Mouse (Mus musculus): ENCODE results near the gene Daam2.

Gene Daam2

DNA sequence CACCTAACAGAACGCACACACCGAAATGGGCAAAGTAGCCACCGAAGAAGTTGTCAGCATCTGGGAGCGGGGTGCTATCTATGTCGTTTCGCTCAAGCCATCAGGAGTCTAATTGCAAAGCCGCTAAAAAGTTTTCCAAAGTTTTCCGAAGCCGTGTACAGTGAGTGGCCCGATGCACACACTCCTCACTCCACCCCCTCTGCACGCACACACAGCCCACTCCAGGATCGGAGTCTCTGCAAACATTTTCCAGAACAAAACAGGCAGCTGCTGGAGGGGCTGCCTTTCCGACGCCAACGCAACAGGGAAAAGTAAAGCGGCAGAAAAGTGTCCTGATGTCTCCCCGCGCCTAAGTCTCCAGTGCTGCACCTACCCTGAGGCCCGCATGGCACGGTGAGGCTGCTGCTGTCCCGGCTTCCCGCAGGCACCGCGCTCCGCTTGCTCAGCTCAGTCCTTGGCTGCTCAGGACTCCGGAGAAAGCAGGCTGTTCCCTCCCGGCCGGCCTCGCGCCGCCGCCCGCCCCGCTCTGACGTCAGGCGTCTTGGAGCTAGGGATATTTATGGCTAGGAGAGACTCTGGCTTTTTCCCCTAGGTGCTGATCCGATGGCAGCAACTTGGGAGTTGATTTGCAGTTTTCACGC lies at the start of gene Daam2:
Gene Daam2, minus strand, starts transcription at position 514 of the 641 bp plus-strand sequence.
- DNase-seq = peak; percentile 75 to 86

DNA sequence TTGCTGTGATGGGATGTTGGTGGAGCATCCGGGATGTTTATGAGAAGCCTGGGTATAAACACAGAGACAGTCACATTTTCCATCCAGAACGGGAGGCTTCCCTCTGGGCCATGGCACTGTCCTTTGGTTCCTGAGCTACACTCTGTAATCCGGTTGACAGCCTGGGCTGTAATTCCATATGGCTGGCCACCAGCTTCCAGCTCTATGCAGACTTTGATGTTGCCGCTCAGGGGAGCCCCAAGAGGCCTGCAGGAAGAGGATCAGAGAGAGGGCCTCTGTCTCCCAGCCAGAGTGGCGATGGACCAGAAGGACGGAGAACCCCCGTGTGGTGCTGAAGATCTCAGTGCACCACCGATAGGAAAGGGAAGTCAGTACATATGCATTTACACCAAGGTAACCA lies 46.2 kb upstream of the Daam2 start:
- DNase-seq = no peak

DNA sequence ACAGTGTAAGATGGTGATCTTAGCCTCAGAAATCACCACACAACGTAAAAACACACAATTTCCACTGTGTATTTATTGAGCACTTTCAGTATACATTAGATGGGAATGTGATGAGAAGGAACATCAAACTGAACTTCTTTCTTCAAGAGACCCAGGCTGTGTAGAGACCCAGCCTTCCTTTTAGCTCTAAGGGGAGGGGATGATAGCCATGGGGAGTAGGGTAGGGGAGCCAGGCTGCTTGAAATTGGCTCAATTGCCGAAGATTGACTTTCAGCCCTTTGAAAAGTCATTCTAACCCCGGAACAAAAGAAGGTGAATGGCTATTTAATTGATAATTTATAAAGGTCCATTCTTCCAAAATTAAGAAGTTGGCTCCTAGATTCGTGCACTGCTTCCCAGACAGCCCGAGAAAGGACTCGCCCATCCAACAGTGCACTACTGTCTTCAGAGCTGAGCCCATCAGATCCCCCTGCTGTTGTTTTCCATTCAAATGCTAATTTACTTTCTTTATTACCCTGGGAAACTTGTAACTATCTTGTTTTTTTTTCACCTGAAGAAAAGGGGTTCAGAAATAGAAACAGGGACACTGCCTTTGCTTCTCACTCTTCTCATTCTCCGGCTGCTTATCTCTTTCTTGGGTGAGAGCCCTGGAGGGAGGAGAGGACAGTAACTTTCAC lies 43.3 kb upstream of the Daam2 start:
- DNase-seq = no peak

DNA sequence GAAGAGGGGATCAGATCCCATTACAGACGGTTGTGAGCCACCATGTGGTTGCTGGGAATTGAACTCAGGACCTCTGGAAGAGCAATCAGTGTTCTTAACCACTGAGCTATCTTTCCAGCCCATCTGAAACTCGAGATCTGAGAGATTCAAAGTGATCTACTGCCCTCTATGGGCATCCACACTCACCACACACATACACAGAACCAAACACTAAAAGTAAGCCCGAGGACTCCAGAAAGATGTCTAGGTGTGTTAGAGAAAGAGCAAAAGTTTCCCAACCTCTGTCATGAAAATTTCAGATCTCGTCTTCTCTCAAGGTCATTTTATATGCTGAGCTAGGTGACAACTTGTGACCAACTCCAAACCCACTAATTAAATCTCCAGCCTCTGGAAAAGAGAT lies 41.3 kb upstream of the Daam2 start:
- no peak for DNase-seq

GRCm38 (mm10) chr17:49590051-49590450 lies 25.9 kb upstream of the Daam2 start:
- DNase-seq = no peak

- no peak for DNase-seq
These were observed 18.3 kb upstream of the Daam2 start for GRCm38 (mm10) chr17:49582471-49582870.

DNA sequence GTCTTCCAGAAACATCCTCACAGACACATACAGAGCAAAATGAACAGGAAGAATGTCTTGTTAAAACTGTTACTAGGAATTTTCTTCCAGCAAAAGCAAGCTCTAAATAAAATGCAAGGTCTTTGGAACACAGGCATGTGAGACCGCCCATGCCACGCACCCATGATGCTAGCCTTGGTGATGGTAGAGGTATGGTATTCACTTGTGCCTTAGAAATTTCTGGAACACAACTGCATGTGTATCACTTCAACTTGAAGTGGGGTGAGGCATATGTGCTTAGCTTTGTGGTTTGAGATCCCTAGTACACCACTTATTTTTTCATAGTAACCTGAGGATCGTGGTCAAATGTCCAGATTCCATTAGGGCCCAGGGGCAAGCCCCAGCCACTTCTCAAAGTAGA lies 13.2 kb upstream of the Daam2 start:
- DNase-seq = no peak

DNA sequence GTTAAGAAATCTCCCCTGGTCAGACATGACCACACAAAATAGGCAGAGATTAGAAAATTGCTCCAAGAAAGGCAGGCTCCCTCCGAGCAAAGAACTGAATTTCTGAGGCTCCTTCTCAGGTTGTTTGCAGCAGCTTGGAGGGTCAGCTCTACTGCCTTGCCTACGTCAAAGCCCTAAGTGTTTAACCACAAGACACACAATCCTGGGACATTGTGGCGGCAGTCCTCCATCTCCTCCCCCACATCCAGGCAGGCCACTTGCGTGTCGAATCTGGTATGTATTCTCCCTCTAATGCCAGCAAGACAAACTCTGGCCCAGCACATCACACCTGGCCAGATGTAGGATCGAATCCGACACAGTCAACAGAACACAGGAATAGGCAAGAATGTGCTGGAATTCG lies 4.6 kb upstream of the Daam2 start:
- no peak for DNase-seq

DNA sequence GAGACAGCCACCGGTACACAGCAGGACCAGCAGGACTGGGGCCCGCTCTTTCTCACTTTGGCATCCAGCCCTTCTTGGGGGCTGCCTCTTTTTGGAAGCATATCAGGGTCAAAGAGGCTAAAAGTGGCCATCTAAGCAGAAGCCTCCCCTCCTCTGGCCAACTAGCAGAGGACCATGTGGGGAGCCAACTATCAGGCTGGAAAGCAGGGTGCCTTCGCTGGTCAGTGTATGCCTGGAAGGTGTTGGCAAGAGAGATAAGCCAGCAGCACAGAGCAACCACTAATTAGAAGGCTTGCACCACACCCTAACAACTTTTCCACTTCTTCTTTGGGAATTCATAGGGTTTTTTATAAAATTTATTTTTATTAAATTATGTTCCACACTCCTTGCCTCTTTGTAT lies 346 bp upstream of the Daam2 start:
- no peak for DNase-seq

DNA sequence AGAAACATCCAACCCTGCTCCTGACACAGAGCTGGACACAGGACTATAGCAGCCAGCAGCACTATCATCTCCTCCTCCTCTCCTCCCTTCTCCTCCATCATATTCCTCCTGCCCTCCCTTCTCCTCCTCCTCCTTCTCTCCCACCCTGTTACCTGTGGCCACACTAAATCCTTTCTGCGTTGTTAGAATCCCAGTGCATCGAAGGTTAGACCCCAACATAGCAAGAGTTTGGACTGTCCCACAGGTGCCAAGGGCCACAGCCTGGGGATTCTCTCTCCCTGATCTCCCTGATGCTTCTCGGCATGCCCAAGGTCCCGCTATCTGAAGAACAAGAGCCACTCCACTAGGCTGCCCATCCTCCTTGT lies 745 bp downstream of the Daam2 start:
- no peak for DNase-seq

GRCm38 (mm10) chr17:49562701-49563415 lies 1.3 kb downstream of the Daam2 start:
- DNase-seq = no peak

GRCm38 (mm10) chr17:49561985-49562384 lies 2.2 kb downstream of the Daam2 start:
- no peak for DNase-seq

DNA sequence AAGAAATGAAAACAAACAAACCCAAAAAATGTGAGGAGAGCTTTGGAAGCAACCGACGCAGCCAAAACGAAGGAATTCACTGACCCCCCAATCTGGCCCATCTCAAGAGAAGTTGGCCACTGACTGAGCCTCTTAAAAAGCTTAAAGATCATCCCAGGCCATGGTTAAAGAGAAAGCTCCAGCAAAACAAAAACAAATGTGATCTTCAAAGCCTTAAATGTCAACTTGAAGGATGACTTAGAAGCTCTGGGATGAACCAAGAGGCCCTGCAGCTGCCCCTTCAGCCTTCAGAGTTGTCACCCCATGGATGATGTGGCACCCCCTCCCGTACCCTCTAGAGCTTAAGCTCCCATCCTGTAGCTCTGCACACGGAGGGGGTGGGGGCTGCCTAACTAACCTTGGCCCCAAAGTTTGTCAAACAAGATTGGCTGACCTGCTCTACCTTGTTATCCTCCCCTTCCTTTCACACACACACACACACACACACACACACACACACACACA lies 4.3 kb downstream of the Daam2 start:
- DNase-seq = peak; percentile 19 to 56

DNA sequence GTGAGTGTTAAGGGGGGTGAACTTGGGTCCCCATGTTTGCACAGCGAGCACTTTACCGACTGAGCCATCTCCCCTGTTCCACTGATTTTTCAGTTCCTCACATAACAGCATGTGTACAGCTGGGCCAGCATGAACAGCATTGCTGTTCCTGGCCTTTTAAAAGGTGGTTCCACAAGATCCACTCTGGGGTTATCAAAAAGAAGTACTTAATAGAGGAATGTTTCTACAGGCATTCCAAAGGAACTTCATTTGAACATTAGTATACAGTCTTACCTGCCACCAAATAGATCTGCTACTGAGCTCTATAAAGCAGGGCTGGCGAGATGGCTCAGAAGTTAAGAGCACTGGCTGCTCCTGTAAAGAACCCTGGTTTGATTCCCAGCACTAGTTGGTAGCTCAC lies 8.0 kb downstream of the Daam2 start:
- no peak for DNase-seq

- no peak for DNase-seq
These were observed 12.2 kb downstream of the Daam2 start for GRCm38 (mm10) chr17:49551991-49552390.

DNA sequence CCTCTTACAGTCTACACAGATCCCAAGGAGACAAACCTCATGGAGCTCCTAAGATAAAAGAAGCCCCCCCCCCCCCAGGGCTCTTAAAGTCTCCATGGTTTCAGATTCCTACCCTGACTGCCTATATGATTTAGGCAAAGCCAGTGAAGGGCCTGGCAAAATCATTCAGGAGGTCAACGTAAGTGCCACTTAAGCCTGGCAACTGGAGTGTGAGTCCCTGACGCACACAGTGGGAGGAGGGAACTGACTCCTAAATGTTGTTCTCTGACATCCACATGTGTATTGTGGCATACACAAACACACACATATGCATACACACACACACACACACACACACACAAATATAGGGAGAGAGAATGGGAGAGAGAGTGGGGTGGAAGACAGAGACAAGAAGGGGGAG lies 12.7 kb downstream of the Daam2 start:
- no peak for DNase-seq

DNA sequence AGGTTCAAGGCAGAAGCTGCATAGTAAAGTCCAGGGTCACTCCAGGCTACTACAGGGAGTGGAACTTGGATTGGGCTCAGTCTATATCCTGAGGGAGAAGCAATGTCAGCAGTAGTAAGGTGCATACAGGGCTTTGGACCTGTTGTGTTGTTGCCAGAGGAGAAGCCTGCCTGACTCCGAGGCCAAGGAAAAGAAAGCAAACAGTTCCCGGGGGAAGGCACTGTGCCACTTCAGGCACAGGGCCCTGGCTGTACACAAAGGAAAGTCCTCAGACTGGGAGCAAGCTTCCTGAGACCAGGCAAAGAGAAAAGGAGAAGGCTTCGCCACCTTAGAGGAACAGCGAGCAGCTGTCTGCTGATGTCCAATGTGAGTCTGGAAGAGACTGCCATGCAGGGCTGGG lies 18.1 kb downstream of the Daam2 start:
- no peak for DNase-seq

- no peak for DNase-seq
These were observed 18.7 kb downstream of the Daam2 start for GRCm38 (mm10) chr17:49545424-49545823.

GRCm38 (mm10) chr17:49544561-49544960 lies 19.6 kb downstream of the Daam2 start:
- DNase-seq = no peak

DNA sequence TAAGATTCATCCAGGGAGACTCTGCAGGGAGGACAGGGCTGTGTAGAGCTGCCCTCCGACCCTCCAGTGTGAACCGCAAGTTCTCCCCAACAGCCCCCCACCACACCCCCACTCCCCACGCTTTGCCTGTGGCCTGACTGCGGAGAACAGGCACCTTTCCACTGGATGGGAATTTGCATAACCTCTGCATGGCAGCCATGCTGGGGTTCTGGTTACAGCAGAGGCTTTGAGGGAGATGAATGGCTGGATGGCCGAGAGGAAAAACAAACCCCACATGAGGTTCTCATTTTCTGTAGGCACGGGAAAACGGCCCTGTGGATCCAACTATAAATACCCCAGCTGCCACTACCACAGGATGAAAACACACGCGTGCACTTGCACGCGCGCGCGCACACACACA lies 23.4 kb downstream of the Daam2 start:
- no peak for DNase-seq

DNA sequence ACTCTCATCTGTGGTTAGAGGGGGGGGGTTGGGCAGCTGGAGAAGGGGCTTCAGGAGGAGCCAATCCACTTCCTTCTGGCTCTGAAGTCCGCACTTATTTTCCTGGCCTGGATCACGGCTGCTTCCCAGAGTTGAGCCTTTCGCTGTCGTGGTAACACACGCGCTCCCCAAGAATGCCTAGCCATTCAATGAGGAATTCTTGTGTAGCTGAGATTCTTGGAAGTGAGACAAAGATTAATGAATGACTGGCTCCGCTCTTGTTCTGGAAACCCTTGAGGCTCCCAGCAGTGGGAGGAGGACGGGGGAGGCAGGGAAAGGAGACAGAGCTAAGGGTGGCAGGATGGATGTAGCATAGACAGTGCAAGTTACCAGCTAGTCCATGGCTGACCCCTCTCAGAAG lies 24.9 kb downstream of the Daam2 start:
- DNase-seq = peak; percentile 59

DNA sequence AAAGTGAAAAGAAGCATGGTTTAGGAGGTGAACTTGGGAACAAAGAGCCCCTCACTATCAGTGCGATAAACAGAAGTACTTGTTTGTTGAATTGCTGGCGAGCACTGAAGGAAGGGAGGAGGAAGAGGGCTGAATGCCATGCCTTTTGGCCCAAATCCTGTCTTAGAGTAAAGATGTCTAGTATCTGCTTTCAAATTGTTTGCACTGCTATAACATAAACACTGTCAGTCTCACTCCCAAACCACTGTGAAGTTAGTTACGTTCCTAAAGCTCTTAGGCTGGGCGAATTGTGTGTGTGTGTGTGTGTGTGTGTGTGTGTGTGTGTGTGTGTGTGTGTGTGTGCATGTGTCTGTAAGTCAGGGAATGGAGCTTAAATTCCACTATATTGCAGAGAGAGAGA lies 28.6 kb downstream of the Daam2 start:
- DNase-seq = no peak

- DNase-seq = peak; percentile 61 to 71
These were observed 29.9 kb downstream of the Daam2 start for GRCm38 (mm10) chr17:49534267-49534719.

GRCm38 (mm10) chr17:49531661-49532060 lies 32.5 kb downstream of the Daam2 start:
- no peak for DNase-seq
